Mouse (Mus musculus): ENCODE data around the gene Tmub2. TPM values are rescaled to one million over a fixed set of nuclear protein-coding genes. Genes with fewer than 3 reads are reported as not detected.

Gene Tmub2
- polyA plus RNA-seq, 1 experiment from 2014 or later = 36.4 TPM

GRCm38 (mm10) chr11:102249351-102250090 is 35.2 kb upstream of the Tmub2 start:
- 10% methylated on average over 9 of the region's 9 CpGs for WGBS
- Histone ChIP-seq H3K27ac (no peak overlapping the region), H3K27me3 (no peaks in the 10 kb centered on the region), H3K36me3 (peaks cover 9% of the 10 kb centered on the region; the same call in 1 of the 2 replicates), H3K4me3 (peak overlapping the region; percentile 89), H3K9me3 (replicated peaks) (no peaks in the 10 kb centered on the region), H3K9ac (peak overlapping the region; percentile 75), H3K4me2 (peak overlapping the region; percentile 95), H3K4me1 (replicated peaks) (peaks cover 34% of the 10 kb centered on the region)
- no peak for ATAC-seq (replicated peaks; ENCODE audit: insufficient number of reproducible peaks, insufficient read depth, low FRiP score, low read depth)

GRCm38 (mm10) chr11:102257514-102257913 is 27.2 kb upstream of the Tmub2 start:
- no peaks in the 10 kb centered on the region for H3K27me3 ChIP-seq
- H3K9ac ChIP-seq = no peak overlapping the region
- no peaks in the 10 kb centered on the region for H3K9me3 ChIP-seq (replicated peaks)
- no peak overlapping the region for H3K27ac ChIP-seq
- ATAC-seq (replicated peaks; ENCODE audit: insufficient number of reproducible peaks, insufficient read depth, low FRiP score, low read depth) = no peak
- H3K4me3 ChIP-seq = no peak overlapping the region
- H3K36me3 ChIP-seq = peaks cover 11% of the 10 kb centered on the region
- 43% methylated on average over 9 of the region's 9 CpGs for WGBS
- 0 out of 2 replicates have a peak overlapping the region, but pooled peaks have one; percentile 8 for H3K4me2 ChIP-seq
- H3K4me1 ChIP-seq (replicated peaks) = peaks cover 20% of the 10 kb centered on the region

GRCm38 (mm10) chr11:102258095-102258494 is 26.6 kb upstream of the Tmub2 start:
- ATAC-seq (replicated peaks; ENCODE audit: insufficient number of reproducible peaks, insufficient read depth, low FRiP score, low read depth) = no peak
- no peaks in the 10 kb centered on the region for H3K27me3 ChIP-seq
- H3K4me2 ChIP-seq = no peak overlapping the region
- H3K36me3 ChIP-seq = peaks cover 12% of the 10 kb centered on the region
- H3K27ac ChIP-seq = no peak overlapping the region
- 60% methylated on average over 6 of the region's 6 CpGs for WGBS
- H3K9ac ChIP-seq = no peak overlapping the region
- H3K9me3 ChIP-seq (replicated peaks) = no peaks in the 10 kb centered on the region
- H3K4me1 ChIP-seq (replicated peaks) = peaks cover 20% of the 10 kb centered on the region
- no peak overlapping the region for H3K4me3 ChIP-seq

GRCm38 (mm10) chr11:102258521-102258920 is 26.2 kb upstream of the Tmub2 start:
- WGBS = 88% methylated on average over 3 of the region's 3 CpGs
- Histone ChIP-seq H3K27me3 (no peaks in the 10 kb centered on the region), H3K4me3 (no peak overlapping the region), H3K9ac (no peak overlapping the region), H3K4me2 (no peak overlapping the region), H3K27ac (no peak overlapping the region), H3K4me1 (replicated peaks) (peaks cover 20% of the 10 kb centered on the region), H3K9me3 (replicated peaks) (no peaks in the 10 kb centered on the region), H3K36me3 (peaks cover 12% of the 10 kb centered on the region)
- no peak for ATAC-seq (replicated peaks; ENCODE audit: insufficient number of reproducible peaks, insufficient read depth, low FRiP score, low read depth)

- peaks cover 13% of the 10 kb centered on the region for H3K4me1 ChIP-seq (replicated peaks)
- H3K4me3 ChIP-seq = no peak overlapping the region
- H3K27ac ChIP-seq = no peak overlapping the region
- no peaks in the 10 kb centered on the region for H3K9me3 ChIP-seq (replicated peaks)
- H3K27me3 ChIP-seq = no peaks in the 10 kb centered on the region
- no peak for ATAC-seq (replicated peaks; ENCODE audit: insufficient number of reproducible peaks, insufficient read depth, low FRiP score, low read depth)
- H3K36me3 ChIP-seq = peaks cover 12% of the 10 kb centered on the region
- 94% methylated on average over 7 of the region's 7 CpGs for WGBS
- no peak overlapping the region for H3K9ac ChIP-seq
- H3K4me2 ChIP-seq = no peak overlapping the region
Observed at GRCm38 (mm10) chr11:102263211-102263610, 21.5 kb upstream of the Tmub2 start.

- Histone ChIP-seq H3K4me3 (no peak overlapping the region), H3K9me3 (replicated peaks) (no peaks in the 10 kb centered on the region), H3K27ac (no peak overlapping the region), H3K9ac (no peak overlapping the region), H3K36me3 (peaks cover 8% of the 10 kb centered on the region), H3K4me2 (no peak overlapping the region), H3K27me3 (no peaks in the 10 kb centered on the region), H3K4me1 (replicated peaks) (peaks cover 19% of the 10 kb centered on the region)
- 58% methylated on average over 14 of the region's 14 CpGs for WGBS
- no peak for ATAC-seq (replicated peaks; ENCODE audit: insufficient number of reproducible peaks, insufficient read depth, low FRiP score, low read depth)
Observed at GRCm38 (mm10) chr11:102265816-102266215, 18.9 kb upstream of the Tmub2 start.

- H3K27ac ChIP-seq = no peak overlapping the region
- H3K9me3 ChIP-seq (replicated peaks) = no peaks in the 10 kb centered on the region
- no peak for ATAC-seq (replicated peaks; ENCODE audit: insufficient number of reproducible peaks, insufficient read depth, low FRiP score, low read depth)
- no peak overlapping the region for H3K9ac ChIP-seq
- H3K36me3 ChIP-seq = peaks cover 6% of the 10 kb centered on the region
- whole genome bisulfite sequencing = 88% methylated on average over 8 of the region's 8 CpGs
- peaks cover 19% of the 10 kb centered on the region for H3K4me1 ChIP-seq (replicated peaks)
- no peak overlapping the region for H3K4me3 ChIP-seq
- H3K27me3 ChIP-seq = no peaks in the 10 kb centered on the region
- no peak overlapping the region for H3K4me2 ChIP-seq
Observed at GRCm38 (mm10) chr11:102266631-102267355, 17.9 kb upstream of the Tmub2 start.

- Histone ChIP-seq H3K9ac (no peak overlapping the region), H3K4me1 (replicated peaks) (peaks cover 19% of the 10 kb centered on the region), H3K27ac (0 out of 2 replicates have a peak overlapping the region, but pooled peaks have one; percentile 22), H3K27me3 (no peaks in the 10 kb centered on the region), H3K4me3 (no peak overlapping the region), H3K36me3 (peaks cover 1% of the 10 kb centered on the region; the same call in 1 of the 2 replicates), H3K4me2 (peak overlapping the region; percentile 34), H3K9me3 (replicated peaks) (no peaks in the 10 kb centered on the region)
- WGBS = 4% methylated on average over 11 of the region's 11 CpGs
- 0 out of 2 replicates have a peak, but pooled peaks have one; percentile 34 for ATAC-seq (replicated peaks; ENCODE audit: insufficient number of reproducible peaks, insufficient read depth, low FRiP score, low read depth)
Observed at GRCm38 (mm10) chr11:102267480-102267879, 17.3 kb upstream of the Tmub2 start.

- H3K36me3 ChIP-seq = no peaks in the 10 kb centered on the region
- H3K27ac ChIP-seq = 0 out of 2 replicates have a peak within 1 kb of the TSS, but pooled peaks have one; percentile 22
- H3K4me2 ChIP-seq = peak within 1 kb of the TSS; percentile 34; the same call in 1 of the 2 replicates
- H3K27me3 ChIP-seq = no peaks in the 10 kb centered on the region
- H3K9me3 ChIP-seq (replicated peaks) = no peaks in the 10 kb centered on the region
- ATAC-seq (replicated peaks; ENCODE audit: insufficient number of reproducible peaks, insufficient read depth, low FRiP score, low read depth) = no peak
- no peak within 1 kb of the TSS for H3K9ac ChIP-seq
- H3K4me3 ChIP-seq = no peak within 1 kb of the TSS
- 83% methylated on average over 12 of the region's 12 CpGs for WGBS
- H3K4me1 ChIP-seq (replicated peaks) = peaks cover 19% of the 10 kb centered on the region
Observed at GRCm38 (mm10) chr11:102268520-102269244, 16.0 kb upstream of the Tmub2 start, which contains the start of gene Asb16. Asb16 (plus strand) TSS chr11:102268743.

GRCm38 (mm10) chr11:102276411-102276915 is 8.3 kb upstream of the Tmub2 start:
- H3K4me1 ChIP-seq (replicated peaks) = peaks cover 8% of the 10 kb centered on the region
- H3K27me3 ChIP-seq = peaks cover 4% of the 10 kb centered on the region; the same call in 1 of the 2 replicates
- H3K27ac ChIP-seq = no peak overlapping the region
- no peaks in the 10 kb centered on the region for H3K9me3 ChIP-seq (replicated peaks)
- peak overlapping the region; percentile 44 for H3K9ac ChIP-seq
- peak overlapping the region; percentile 86 for H3K4me2 ChIP-seq
- no peaks in the 10 kb centered on the region for H3K36me3 ChIP-seq
- peak overlapping the region; percentile 44 for H3K4me3 ChIP-seq
- peak; percentile 53; the same call in 1 of the 2 replicates for ATAC-seq (replicated peaks; ENCODE audit: insufficient number of reproducible peaks, insufficient read depth, low FRiP score, low read depth)
- 2% methylated on average over 33 of the region's 33 CpGs for WGBS

- H3K4me3 ChIP-seq = no peak overlapping the region
- H3K9me3 ChIP-seq (replicated peaks) = no peaks in the 10 kb centered on the region
- no peak overlapping the region for H3K4me2 ChIP-seq
- H3K4me1 ChIP-seq (replicated peaks) = peaks cover 8% of the 10 kb centered on the region
- WGBS = 65% methylated on average over 11 of the region's 12 CpGs
- H3K9ac ChIP-seq = no peak overlapping the region
- H3K27me3 ChIP-seq = peaks cover 4% of the 10 kb centered on the region; the same call in 1 of the 2 replicates
- no peak for ATAC-seq (replicated peaks; ENCODE audit: insufficient number of reproducible peaks, insufficient read depth, low FRiP score, low read depth)
- H3K27ac ChIP-seq = no peak overlapping the region
- no peaks in the 10 kb centered on the region for H3K36me3 ChIP-seq
Observed at GRCm38 (mm10) chr11:102277754-102278153, 7.0 kb upstream of the Tmub2 start.
